Mouse (Mus musculus) spleen, adult 2 months (tissue): ENCODE data around the gene Cxcl16. TPM values are rescaled to one million over a fixed set of nuclear protein-coding genes. Genes with fewer than 3 reads are reported as not detected.

Source experiments
- DNase-seq, 2 experiments: peaks; one replicate each; pipeline versions ENCODE4 v3.0.0 to v3.0.0-alpha.2; 2012 to 2021; ENCODE audit warnings: low spot score in 2 of 2, low read depth in 1 of 2
- H3K27ac ChIP-seq: fragments of 200-500 bp; 2 replicates; pipeline ENCODE4 v1.5.1; 2012; ENCODE audit warnings: low read length, inconsistent platforms; ENCODE audit not compliant: insufficient read depth
- H3K27me3 ChIP-seq: fragments of 200-500 bp; 2 replicates; pipeline ENCODE4 v1.6.1; 2012; ENCODE audit warnings: mild to moderate bottlenecking, moderate library complexity, low read length, inconsistent platforms; ENCODE audit not compliant: control insufficient read depth, insufficient read depth
- H3K36me3 ChIP-seq: fragments of 200-500 bp; 2 replicates; pipeline ENCODE4 v1.6.1; 2012; ENCODE audit warnings: mild to moderate bottlenecking, low read length, inconsistent platforms; ENCODE audit not compliant: control insufficient read depth, insufficient read depth
- H3K4me1 ChIP-seq: fragments of 200-500 bp; 2 replicates; pipeline ENCODE4 v1.6.1; 2011; ENCODE audit warnings: inconsistent platforms; ENCODE audit not compliant: control insufficient read depth, insufficient read depth, insufficient read length
- H3K4me3 ChIP-seq: fragments of 200-500 bp; 2 replicates; pipeline ENCODE4 v1.5.1; 2011; ENCODE audit warnings: mild to moderate bottlenecking, inconsistent platforms; ENCODE audit not compliant: insufficient read depth, insufficient read length; ENCODE audit errors: extremely low read depth
- CTCF ChIP-seq: fragments of 200-500 bp; IDR thresholded peaks from 2 replicates; pipeline ENCODE4 v1.5.1; 2011; ENCODE audit warnings: mild to moderate bottlenecking, inconsistent platforms; ENCODE audit not compliant: insufficient read depth, insufficient read length, insufficient replicate concordance; ENCODE audit errors: extremely low read depth
- POLR2A ChIP-seq: fragments of 200-500 bp; IDR thresholded peaks from 2 replicates; pipeline ENCODE4 v1.6.1; 2011; ENCODE audit warnings: low read depth, low read length, inconsistent platforms
- WGBS: fragments of 180-500 bp; shearing (Covaris S2); methylation state at CpG from one replicate; pipeline ENCODE4 v1.1.7; 2018; 5-methylcytosine and 5-hydroxymethylcytosine counted together
- polyA plus RNA-seq: library from polyadenylated mRNA; depleted of rRNA; stranded (reverse); fragments of >200 nt; gene quantifications from 2 replicates; pipeline ENCODE4 v1.2.3, GENCODE M21; 2012; rRNA removed

Gene Cxcl16
- polyA plus RNA-seq, 1 experiment: 28.8 TPM

- peaks cover 3% of the 10 kb centered on the region for H3K4me1 ChIP-seq
- H3K27me3 ChIP-seq: no peaks in the 10 kb centered on the region
- no peak for DNase-seq
- no peak overlapping the region for H3K27ac ChIP-seq
- 48% methylated on average over 6 of the region's 6 CpGs for WGBS
- peak overlapping the region; percentile 100 for H3K4me3 ChIP-seq
- H3K36me3 ChIP-seq: no peaks in the 10 kb centered on the region; the same call in 1 of the 2 replicates
- TF ChIP-seq POLR2A (no peak), CTCF (no peak)
Measured at GRCm38 (mm10) chr11:70410297-70410643, 49.5 kb downstream of the Cxcl16 start.

GRCm38 (mm10) chr11:70409594-70410296 is 50.0 kb downstream of the Cxcl16 start, which contains the start of gene Pelp1:
Gene Pelp1, minus strand, starts transcription at chr11:70410031.
- Histone ChIP-seq H3K36me3 (no peaks in the 10 kb centered on the region; the same call in none of the 2 replicates), H3K27me3 (no peaks in the 10 kb centered on the region), H3K4me3 (peak within 1 kb of the TSS; percentile 100), H3K4me1 (peaks cover 3% of the 10 kb centered on the region), H3K27ac (peak within 1 kb of the TSS; percentile 77)
- peak; percentile 58 to 74 for DNase-seq
- WGBS: under 1% methylated on average over 59 of the region's 59 CpGs
- TF ChIP-seq POLR2A (no peak), CTCF (no peak)

Other genes with a start within 250 kb of the Cxcl16 start
- 0.32 and 0.40 TPM in 2 replicates for gene Slc16a11, start 247.2 kb downstream of the Cxcl16 start, polyA plus RNA-seq
- 5.3 and 5.6 TPM in 2 replicates for gene Slc16a13, start 238.9 kb downstream of the Cxcl16 start, polyA plus RNA-seq
- 3.7 and 5.6 TPM in 2 replicates for gene Bcl6b, start 230.2 kb downstream of the Cxcl16 start, polyA plus RNA-seq
- 60.0 and 85.5 TPM in 2 replicates for gene 0610010K14Rik, start 222.1 kb downstream of the Cxcl16 start, polyA plus RNA-seq
- 5.1 and 5.8 TPM in 2 replicates for gene Gm21988, start 220.2 kb downstream of the Cxcl16 start, polyA plus RNA-seq
- 83.7 and 101 TPM in 2 replicates for gene Rnasek, start 220.1 kb downstream of the Cxcl16 start, polyA plus RNA-seq
- 21.1 and 21.4 TPM in 2 replicates for gene Alox12, start 204.6 kb downstream of the Cxcl16 start, polyA plus RNA-seq
- 0.12 and 0.13 TPM in 2 replicates for gene Alox12e, start 137.4 kb downstream of the Cxcl16 start, polyA plus RNA-seq
- 2.5 and 4.1 TPM in 2 replicates for gene Alox15, start 108.0 kb downstream of the Cxcl16 start, polyA plus RNA-seq
- 15.5 and 17.9 TPM in 2 replicates for gene Pelp1, start 50.0 kb downstream of the Cxcl16 start, polyA plus RNA-seq
- 145 TPM in 2 replicates for gene Arrb2, start 27.3 kb downstream of the Cxcl16 start, polyA plus RNA-seq
- 24.6 and 29.2 TPM in 2 replicates for gene Med11, start 8.1 kb downstream of the Cxcl16 start, polyA plus RNA-seq
- 10.5 and 10.6 TPM in 2 replicates for gene Zmynd15, start 551 bp downstream of the Cxcl16 start, polyA plus RNA-seq
- 0.77 and 1.3 TPM in 2 replicates for gene Tm4sf5, start 45.3 kb upstream of the Cxcl16 start, polyA plus RNA-seq
- 0.25 and 0.32 TPM in 2 replicates for gene Vmo1, start 54.6 kb upstream of the Cxcl16 start, polyA plus RNA-seq
- 0.18 TPM in 1 of 2 replicates, not detected in the other for gene Gltpd2, start 59.2 kb upstream of the Cxcl16 start, polyA plus RNA-seq
- 125 and 155 TPM in 2 replicates for gene Psmb6, start 65.4 kb upstream of the Cxcl16 start, polyA plus RNA-seq
- not detected in 2 replicates for gene Gm40193, start 73.0 kb upstream of the Cxcl16 start, polyA plus RNA-seq
- gene Pld2, start 80.1 kb upstream of the Cxcl16 start, polyA plus RNA-seq: 12.3 and 13.9 TPM in 2 replicates
- 74.8 and 91.9 TPM in 2 replicates for gene Mink1, start 102.9 kb upstream of the Cxcl16 start, polyA plus RNA-seq
- gene 4930544D05Rik, start 155.9 kb upstream of the Cxcl16 start, polyA plus RNA-seq: not detected in 2 replicates
- gene Chrne, start 159.2 kb upstream of the Cxcl16 start, polyA plus RNA-seq: 0.66 and 0.99 TPM in 2 replicates
- gene Gp1ba, start 179.1 kb upstream of the Cxcl16 start, polyA plus RNA-seq: 6.8 and 9.3 TPM in 2 replicates
- 137 and 158 TPM in 2 replicates for gene Rnf167, start 187.3 kb upstream of the Cxcl16 start, polyA plus RNA-seq
- gene Slc25a11, start 187.5 kb upstream of the Cxcl16 start, polyA plus RNA-seq: 73.0 and 78.7 TPM in 2 replicates
- 2,122 and 3,201 TPM in 2 replicates for gene Pfn1, start 194.7 kb upstream of the Cxcl16 start, polyA plus RNA-seq
- gene Eno3, start 197.2 kb upstream of the Cxcl16 start, polyA plus RNA-seq: 15.3 and 20.0 TPM in 2 replicates
- 20.0 and 20.2 TPM in 2 replicates for gene Spag7, start 209.4 kb upstream of the Cxcl16 start, polyA plus RNA-seq
- gene Camta2, start 228.1 kb upstream of the Cxcl16 start, polyA plus RNA-seq: 36.6 and 38.8 TPM in 2 replicates
- 0.70 and 0.76 TPM in 2 replicates for gene Inca1, start 240.2 kb upstream of the Cxcl16 start, polyA plus RNA-seq
- 17.5 and 19.5 TPM in 2 replicates for gene Kif1c, start 240.6 kb upstream of the Cxcl16 start, polyA plus RNA-seq